ENCODE assay signal across 24 mouse cellular contexts in the genomic region with DNA sequence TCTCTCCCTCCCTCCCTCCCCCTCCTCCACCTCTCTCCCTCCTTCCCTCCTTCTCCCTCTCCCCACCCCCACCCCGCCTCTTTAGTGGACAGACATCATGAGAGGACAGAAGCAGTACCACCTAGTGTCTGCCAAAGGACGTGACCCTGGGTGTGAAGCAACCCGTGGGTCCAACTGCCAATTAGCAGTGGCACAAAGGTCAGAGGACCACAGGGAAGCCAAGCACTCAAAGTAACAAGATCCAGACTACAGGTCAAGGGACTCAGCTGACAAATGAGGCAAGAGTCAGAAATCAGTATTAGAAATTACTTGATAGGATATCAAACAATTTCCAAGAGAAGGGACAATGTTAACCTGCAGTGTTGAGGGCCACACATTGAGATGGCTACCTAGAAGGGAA. TPM values are rescaled to one million over a fixed set of nuclear protein-coding genes. Genes with fewer than 3 reads are reported as not detected.
DNase-seq lines count a peak whose midpoint lies in the region; ATAC-seq and TF ChIP-seq lines count a peak whose summit lies in the region.
"Had no signal": no experiment of that assay in that cellular context is flagged by ENCODE, and none has a peak within 500 bp of the region (broad histone marks: within the 10 kb centered on the region; RNA-seq: fewer than 3 reads in every experiment).

No protein-coding gene starts in this region.

- H3K27me3 ChIP-seq in kidney, adult 2 months (replicated peaks; ENCODE audit: control insufficient read depth, insufficient read depth, low read length): no peaks in the 10 kb centered on the region
- H3K27me3 ChIP-seq in kidney, embryonic 15.5 days: no peaks in the 10 kb centered on the region
- H3K27me3 ChIP-seq: CH12.LX; embryonic facial prominence, embryonic 13.5 days; heart, embryonic 13.5 days; hindbrain, embryonic 15.5 days; limb, embryonic 12.5 days; liver, embryonic 15.5 days; neural tube, embryonic 12.5 days had no signal

- TF ChIP-seq POLR2A in kidney, adult 2 months (IDR thresholded peaks at IDR 0.05; ENCODE audit: low read depth, low read length): no peak

- 0 out of 2 replicates have a peak, but pooled peaks have one; percentile 6 for TF ChIP-seq CTCF in kidney, adult 2 months (conservative IDR thresholded peaks at IDR 0.05; ENCODE audit: insufficient read depth, insufficient read length, low read depth, low read length)

- H3K9ac ChIP-seq in kidney, embryonic 15.5 days: no peak overlapping the region
- H3K9ac ChIP-seq: embryonic facial prominence, embryonic 13.5 days; heart, embryonic 13.5 days; hindbrain, embryonic 15.5 days; limb, embryonic 12.5 days; liver, embryonic 15.5 days; neural tube, embryonic 12.5 days had no signal

- no peaks in the 10 kb centered on the region for H3K36me3 ChIP-seq in kidney, adult 2 months (ENCODE audit: control insufficient read depth, insufficient read depth, low read length)
- no peaks in the 10 kb centered on the region for H3K36me3 ChIP-seq in kidney, embryonic 15.5 days
- H3K36me3 ChIP-seq: embryonic facial prominence, embryonic 13.5 days; heart, embryonic 13.5 days; hindbrain, embryonic 15.5 days; limb, embryonic 12.5 days; liver, embryonic 15.5 days; midbrain, embryonic 10.5 days; neural tube, embryonic 12.5 days had no signal

- peak overlapping the region; percentile 39; the same call in 1 of the 2 replicates for H3K27ac ChIP-seq in kidney, adult 2 months (ENCODE audit: insufficient read depth, low read depth, low read length)
- H3K27ac ChIP-seq in kidney, embryonic 15.5 days: no peak overlapping the region
- H3K27ac ChIP-seq: embryonic facial prominence, embryonic 13.5 days; heart, embryonic 13.5 days; hindbrain, embryonic 15.5 days; limb, embryonic 12.5 days; liver, embryonic 15.5 days; macrophage; midbrain, embryonic 10.5 days; neural tube, embryonic 12.5 days had no signal

- H3K4me3 ChIP-seq in kidney, adult 2 months (ENCODE audit: insufficient read depth, low read depth, low read length): no peak overlapping the region
- no peak overlapping the region for H3K4me3 ChIP-seq in kidney, embryonic 15.5 days (replicated peaks)
- H3K4me3 ChIP-seq: embryonic facial prominence, embryonic 13.5 days; heart, embryonic 13.5 days; hindbrain, embryonic 15.5 days; limb, embryonic 12.5 days; liver, embryonic 15.5 days; midbrain, embryonic 10.5 days; neural tube, embryonic 12.5 days had no signal

- H3K9me3 ChIP-seq in kidney, embryonic 15.5 days (replicated peaks): no peaks in the 10 kb centered on the region
- H3K9me3 ChIP-seq: embryonic facial prominence, embryonic 13.5 days; heart, embryonic 13.5 days; hindbrain, embryonic 15.5 days; limb, embryonic 12.5 days; liver, embryonic 15.5 days; midbrain, embryonic 10.5 days; neural tube, embryonic 12.5 days had no signal

- peaks cover 22% of the 10 kb centered on the region for H3K4me1 ChIP-seq in kidney, adult 2 months (ENCODE audit: control insufficient read depth, insufficient read depth, low read length)
- 0 out of 2 replicates have a peak, but pooled peaks cover 2% of the 10 kb centered on the region for H3K4me1 ChIP-seq in kidney, embryonic 15.5 days
- H3K4me1 ChIP-seq: embryonic facial prominence, embryonic 13.5 days; heart, embryonic 13.5 days; hindbrain, embryonic 15.5 days; limb, embryonic 12.5 days; liver, embryonic 15.5 days; midbrain, embryonic 10.5 days; neural tube, embryonic 12.5 days had no signal

- no peak overlapping the region for H3K4me2 ChIP-seq in kidney, embryonic 15.5 days
- H3K4me2 ChIP-seq: embryonic facial prominence, embryonic 13.5 days; heart, embryonic 13.5 days; hindbrain, embryonic 15.5 days; limb, embryonic 12.5 days; liver, embryonic 15.5 days; neural tube, embryonic 12.5 days had no signal

- WGBS in kidney, adult 2 months: 57% methylated on average over 3 of the region's 3 CpGs
- WGBS in kidney, embryonic 15.5 days: 44% methylated on average over 3 of the region's 3 CpGs

- no peak for ATAC-seq in kidney, embryonic 15.5 days (replicated peaks; ENCODE audit: low FRiP score)
- ATAC-seq: forebrain, embryonic 14.5 days; intestine, embryonic 16.5 days had no signal

- DNase-seq in adrenal gland, postnatal 10 days: peak; percentile 76
- DNase-seq in adrenal gland, postnatal 4 days (ENCODE audit: low spot score in 2 of 2): no peak
- peak; percentile 82 for DNase-seq in kidney, adult 2 months
- peak; percentile 15 for DNase-seq in lung, postnatal 14 days
- DNase-seq in lung, postnatal 25 days (ENCODE audit: low spot score): no peak
- DNase-seq in adrenal gland, postnatal 14 days: peak; percentile 77
- no peak for DNase-seq in cerebellum, postnatal 10 days
- DNase-seq: cerebellum, adult 8-10 months; heart, adult 18-20 months; heart, postnatal 36 days; spleen, adult 18-20 months; thymus, postnatal 25 days had no signal

RNA-seq across cellular contexts. Expression of gene Sypl, which starts 34.6 kb away (rescaled TPM):
- total RNA-seq in adrenal gland, postnatal 10 days (2021): 10 to 100 TPM; 95.0 to 99.0 TPM
- 10 to 100 TPM; 81.9 to 88.0 TPM for total RNA-seq in adrenal gland, postnatal 4 days (2021)
- polyA plus RNA-seq in kidney, adult 2 months (2012; rRNA removed): 136 and 148 TPM in 2 replicates
- polyA plus RNA-seq in kidney, embryonic 15.5 days (2015; fragmentation: Nextera tagmentation; extraction: Ambion mirVana): 118 and 131 TPM in 2 replicates
- 98.7 and 108 TPM in 2 replicates for total RNA-seq in adrenal gland, postnatal 14 days (2021)

Comparison
In these comparisons a context has a peak if more than half of its experiments do, and no peak if none do; other contexts are left out.
1. DNase-seq: peak in adrenal gland, postnatal 10 days (single experiment), kidney, adult 2 months (single experiment), lung, postnatal 14 days (single experiment) and adrenal gland, postnatal 14 days (single experiment); none in adrenal gland, postnatal 4 days (0 of 2), lung, postnatal 25 days (single experiment) and cerebellum, postnatal 10 days (0 of 2).